Mouse (Mus musculus) testis, adult 10 weeks (tissue): Measurements from ENCODE around the gene Gm20937. TPM values are rescaled to one million over a fixed set of nuclear protein-coding genes. Genes with fewer than 3 reads are reported as not detected.

ENCODE experiments used
- polyA plus RNA-seq: library from polyadenylated mRNA; stranded (reverse); fragments of 350-450 nt; fragmentation: Illumina TruSeq; extraction: RNeasy Lipid Tissue Mini Kit (QIAGEN cat#74804); gene quantifications from one replicate; pipeline ENCODE4 v1.2.3, GENCODE M21; 2014; ENCODE audit warnings: low read depth, low replicate concordance

Gm20937 gene
- 58.9 TPM for polyA plus RNA-seq

DNA sequence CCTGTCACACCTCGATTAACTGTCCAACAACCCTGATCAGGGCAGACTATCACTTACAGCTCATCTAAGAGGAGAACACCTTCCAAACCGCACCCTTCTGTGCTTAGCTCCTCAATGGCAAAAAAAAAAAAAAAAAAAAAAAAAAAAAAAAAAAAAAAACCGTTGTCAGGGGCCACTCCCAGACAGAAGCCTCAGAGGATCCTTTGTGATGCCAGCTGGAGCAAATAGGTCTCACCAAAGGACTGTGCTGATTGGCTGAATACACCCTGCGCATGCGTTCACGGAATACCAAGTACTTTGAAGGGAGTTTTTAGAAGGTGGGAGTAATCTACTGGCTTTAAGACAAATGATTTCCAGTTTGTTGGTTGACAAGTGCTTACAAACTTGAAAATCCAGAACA, at the start of gene Gm20937:
TSS of gene Gm20937 (minus strand) at position 101 of the 400 bp plus-strand sequence.

Other genes starting within 250 kb of the Gm20937 start
- 3.5 TPM for gene Gm20816, start 243.1 kb upstream of the Gm20937 start, polyA plus RNA-seq